Mouse (Mus musculus): Measurements from ENCODE around the gene Gnas. TPM values are rescaled to one million over a fixed set of nuclear protein-coding genes. Genes with fewer than 3 reads are reported as not detected.
A peak's percentile ranks its signal among the peaks of the same experiment; 100 is the strongest.

The Gnas gene
- polyA plus RNA-seq, 2 experiments = 286 to 302 TPM

- Histone ChIP-seq H3K4me1 (replicated peaks; ENCODE audit: control insufficient read depth in 2 of 2, insufficient read depth in 2 of 2, low read length in 1 of 2) (peaks cover 21 to 23% of the 10 kb centered on the region in 2 experiments), H3K4me3 (ENCODE audit: insufficient read depth in 1 of 2, low read depth in 2 of 2, low read length in 2 of 2) (peak overlapping the region; percentile 68 to 91), H3K27me3 (ENCODE audit: control insufficient read depth, insufficient read depth, low read length) (no peaks in the 10 kb centered on the region), H3K27ac (peak overlapping the region; percentile 32), H3K4me2 (ENCODE audit: low read depth) (peak overlapping the region; percentile 98), H3K9me3 (ENCODE audit: control insufficient read depth, low read length) (no peaks in the 10 kb centered on the region), H3K36me3 (replicated peaks; ENCODE audit: control insufficient read depth, insufficient read depth, low read depth) (no peaks in the 10 kb centered on the region; the same call in none of the 2 replicates), H3K9ac (replicated peaks) (peak overlapping the region; percentile 80)
- TF ChIP-seq CTCF (IDR thresholded peaks at IDR 0.05; ENCODE audit: low read depth) (peak; percentile 16; the same call in 1 of the 2 replicates), EP300 (IDR thresholded peaks at IDR 0.05; ENCODE audit: low read depth) (no peak)
- ATAC-seq (ENCODE audit: insufficient read depth) (peak; percentile 51), DNase-seq (ENCODE audit: low read depth in 3 of 3, low spot score in 3 of 3) (peak in 1 of 3 experiments; percentile 38)
- under 1% methylated on average over 47 of the region's 48 CpGs for WGBS (ENCODE audit: insufficient replicate concordance)
Observed at GRCm38 (mm10) chr2:174330616-174331191, 46.6 kb downstream of the Gnas start.

GRCm38 (mm10) chr2:174331282-174332030 is 47.3 kb downstream of the Gnas start:
- 31% methylated on average over 12 of the region's 12 CpGs for WGBS (ENCODE audit: insufficient replicate concordance)
- no peaks in the 10 kb centered on the region for H3K27me3 ChIP-seq (ENCODE audit: control insufficient read depth, insufficient read depth, low read length)
- peak overlapping the region; percentile 68 to 91 for H3K4me3 ChIP-seq (ENCODE audit: insufficient read depth in 1 of 2, low read depth in 2 of 2, low read length in 2 of 2)
- DNase-seq (ENCODE audit: low read depth in 3 of 3, low spot score in 3 of 3) (no peak), ATAC-seq (ENCODE audit: insufficient read depth) (no peak)
- peaks cover 21 to 23% of the 10 kb centered on the region in 2 experiments for H3K4me1 ChIP-seq (replicated peaks; ENCODE audit: control insufficient read depth in 2 of 2, insufficient read depth in 2 of 2, low read length in 1 of 2)
- H3K27ac ChIP-seq = peak overlapping the region; percentile 32
- H3K9me3 ChIP-seq (ENCODE audit: control insufficient read depth, low read length) = no peaks in the 10 kb centered on the region
- H3K36me3 ChIP-seq (replicated peaks; ENCODE audit: control insufficient read depth, insufficient read depth, low read depth) = no peaks in the 10 kb centered on the region; the same call in none of the 2 replicates
- TF ChIP-seq EP300 (IDR thresholded peaks at IDR 0.05; ENCODE audit: low read depth) (no peak), CTCF (IDR thresholded peaks at IDR 0.05; ENCODE audit: low read depth) (no peak)
- peak overlapping the region; percentile 80 for H3K9ac ChIP-seq (replicated peaks)
- peak overlapping the region; percentile 98 for H3K4me2 ChIP-seq (ENCODE audit: low read depth)

GRCm38 (mm10) chr2:174333239-174333890 is 49.2 kb downstream of the Gnas start:
- DNase-seq (ENCODE audit: low read depth in 3 of 3, low spot score in 3 of 3) (no peak), ATAC-seq (ENCODE audit: insufficient read depth) (no peak)
- WGBS (ENCODE audit: insufficient replicate concordance) = 28% methylated on average over 7 of the region's 7 CpGs
- no peak for TF ChIP-seq CTCF (IDR thresholded peaks at IDR 0.05; ENCODE audit: low read depth)
- no peak for TF ChIP-seq EP300 (IDR thresholded peaks at IDR 0.05; ENCODE audit: low read depth)
- Histone ChIP-seq H3K4me3 (ENCODE audit: insufficient read depth in 1 of 2, low read depth in 2 of 2, low read length in 2 of 2) (no peak overlapping the region), H3K4me1 (replicated peaks; ENCODE audit: control insufficient read depth in 2 of 2, insufficient read depth in 2 of 2, low read length in 1 of 2) (peaks cover 21 to 25% of the 10 kb centered on the region in 2 experiments), H3K4me2 (ENCODE audit: low read depth) (peak overlapping the region; percentile 98), H3K36me3 (replicated peaks; ENCODE audit: control insufficient read depth, insufficient read depth, low read depth) (no peaks in the 10 kb centered on the region; the same call in none of the 2 replicates), H3K9ac (replicated peaks) (peak overlapping the region; percentile 13), H3K9me3 (ENCODE audit: control insufficient read depth, low read length) (no peaks in the 10 kb centered on the region), H3K27me3 (ENCODE audit: control insufficient read depth, insufficient read depth, low read length) (no peaks in the 10 kb centered on the region), H3K27ac (no peak overlapping the region)

- DNase-seq (ENCODE audit: low read depth in 3 of 3, low spot score in 3 of 3) (no peak), ATAC-seq (ENCODE audit: insufficient read depth) (no peak)
- no peak overlapping the region for H3K4me3 ChIP-seq (ENCODE audit: insufficient read depth in 1 of 2, low read depth in 2 of 2, low read length in 2 of 2)
- H3K27ac ChIP-seq = no peak overlapping the region
- no peak for TF ChIP-seq EP300 (IDR thresholded peaks at IDR 0.05; ENCODE audit: low read depth)
- TF ChIP-seq CTCF (IDR thresholded peaks at IDR 0.05; ENCODE audit: low read depth) = no peak
- H3K4me2 ChIP-seq (ENCODE audit: low read depth) = no peak overlapping the region
- no peaks in the 10 kb centered on the region for H3K27me3 ChIP-seq (ENCODE audit: control insufficient read depth, insufficient read depth, low read length)
- 80% methylated on average over 10 of the region's 10 CpGs for WGBS (ENCODE audit: insufficient replicate concordance)
- H3K9ac ChIP-seq (replicated peaks) = no peak overlapping the region
- no peaks in the 10 kb centered on the region; the same call in none of the 2 replicates for H3K36me3 ChIP-seq (replicated peaks; ENCODE audit: control insufficient read depth, insufficient read depth, low read depth)
- H3K9me3 ChIP-seq (ENCODE audit: control insufficient read depth, low read length) = no peaks in the 10 kb centered on the region
- peaks cover 21 to 26% of the 10 kb centered on the region in 2 experiments for H3K4me1 ChIP-seq (replicated peaks; ENCODE audit: control insufficient read depth in 2 of 2, insufficient read depth in 2 of 2, low read length in 1 of 2)
Observed at GRCm38 (mm10) chr2:174334415-174334814, 50.3 kb downstream of the Gnas start.

GRCm38 (mm10) chr2:174337275-174337674 is 53.2 kb downstream of the Gnas start:
- H3K9me3 ChIP-seq (ENCODE audit: control insufficient read depth, low read length) = no peaks in the 10 kb centered on the region

More at GRCm38 (mm10) chr2:174337275-174337674, 53.2 kb downstream of the Gnas start:
- H3K4me3 ChIP-seq (ENCODE audit: insufficient read depth in 1 of 2, low read depth in 2 of 2, low read length in 2 of 2) = no peak overlapping the region
- no peak overlapping the region for H3K9ac ChIP-seq (replicated peaks)
- H3K27ac ChIP-seq = no peak overlapping the region
- H3K4me1 ChIP-seq (replicated peaks; ENCODE audit: control insufficient read depth in 2 of 2, insufficient read depth in 2 of 2, low read length in 1 of 2) = peaks cover 14 to 31% of the 10 kb centered on the region in 2 experiments
- ATAC-seq (ENCODE audit: insufficient read depth) (no peak), DNase-seq (ENCODE audit: low read depth in 3 of 3, low spot score in 3 of 3) (no peak)
- no peaks in the 10 kb centered on the region; the same call in none of the 2 replicates for H3K36me3 ChIP-seq (replicated peaks; ENCODE audit: control insufficient read depth, insufficient read depth, low read depth)
- no peak overlapping the region for H3K4me2 ChIP-seq (ENCODE audit: low read depth)
- TF ChIP-seq EP300 (IDR thresholded peaks at IDR 0.05; ENCODE audit: low read depth) = no peak
- TF ChIP-seq CTCF (IDR thresholded peaks at IDR 0.05; ENCODE audit: low read depth) = no peak
- H3K27me3 ChIP-seq (ENCODE audit: control insufficient read depth, insufficient read depth, low read length) = no peaks in the 10 kb centered on the region
- WGBS (ENCODE audit: insufficient replicate concordance) = 82% methylated on average over 13 of the region's 13 CpGs
